Mouse (Mus musculus): ENCODE data around the gene Prr12. TPM values are rescaled to one million over a fixed set of nuclear protein-coding genes. Genes with fewer than 3 reads are reported as not detected.

Gene Prr12
- polyA plus RNA-seq, 1 experiment from 2014 or later, result 13.1 TPM

DNA sequence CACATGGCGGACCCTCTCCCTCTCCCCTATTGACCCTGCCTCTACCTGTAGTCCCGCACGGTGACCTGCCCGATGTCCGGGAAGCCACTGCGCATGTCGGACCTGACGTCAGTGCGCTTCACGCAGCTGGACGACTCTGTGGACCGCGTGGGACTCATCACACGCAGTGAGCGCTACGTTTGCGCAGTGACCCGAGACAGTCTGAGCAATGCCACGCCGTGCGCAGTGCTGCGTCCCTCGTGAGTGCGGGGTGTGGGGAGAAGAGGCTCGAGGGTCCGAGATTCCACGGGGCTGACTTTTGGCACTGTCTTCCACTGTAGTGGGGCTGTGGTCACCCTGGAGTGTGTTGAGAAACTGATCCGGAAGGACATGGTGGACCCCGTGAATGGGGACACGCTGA lies 23.8 kb upstream of the Prr12 start:
- Histone ChIP-seq H3K27ac (no peak overlapping the region), H3K9me3 (no peaks in the 10 kb centered on the region), H3K27me3 (no peaks in the 10 kb centered on the region; the same call in 1 of the 2 replicates), H3K4me3 (replicated peaks) (no peak overlapping the region), H3K4me2 (no peak overlapping the region), H3K9ac (no peak overlapping the region), H3K36me3 (replicated peaks) (peaks cover 37% of the 10 kb centered on the region), H3K4me1 (peaks cover 2% of the 10 kb centered on the region)
- ATAC-seq (ENCODE audit: low FRiP score), result no peak
- 90% methylated on average over 30 of the region's 30 CpGs for WGBS

DNA sequence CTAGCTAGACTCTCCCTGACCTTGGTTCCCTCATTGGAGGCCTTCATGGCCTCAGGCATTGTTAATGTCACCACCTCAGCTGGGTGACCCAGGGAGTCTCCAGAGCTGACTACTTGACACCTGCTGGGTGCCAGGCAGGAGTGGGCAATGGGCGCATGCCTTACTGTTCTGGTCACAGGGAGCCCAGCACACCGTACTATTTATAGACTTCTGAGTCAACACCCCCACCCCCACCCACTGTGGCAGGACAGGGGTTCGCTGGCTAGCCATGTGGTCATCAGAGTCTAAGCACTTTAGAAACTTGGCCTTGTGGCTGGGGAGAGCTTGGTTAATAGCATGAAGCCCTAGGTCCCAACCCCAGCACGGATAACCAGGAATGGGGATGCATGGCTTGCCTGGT lies 22.7 kb upstream of the Prr12 start:
- 92% methylated on average over 4 of the region's 4 CpGs for WGBS
- peaks cover 37% of the 10 kb centered on the region for H3K36me3 ChIP-seq (replicated peaks)
- H3K27me3 ChIP-seq, result no peaks in the 10 kb centered on the region; the same call in 1 of the 2 replicates
- H3K9ac ChIP-seq, result no peak overlapping the region
- H3K27ac ChIP-seq, result no peak overlapping the region
- peaks cover 2% of the 10 kb centered on the region for H3K4me1 ChIP-seq
- H3K4me3 ChIP-seq (replicated peaks), result no peak overlapping the region
- no peak for ATAC-seq (ENCODE audit: low FRiP score)
- H3K9me3 ChIP-seq, result no peaks in the 10 kb centered on the region
- no peak overlapping the region for H3K4me2 ChIP-seq

DNA sequence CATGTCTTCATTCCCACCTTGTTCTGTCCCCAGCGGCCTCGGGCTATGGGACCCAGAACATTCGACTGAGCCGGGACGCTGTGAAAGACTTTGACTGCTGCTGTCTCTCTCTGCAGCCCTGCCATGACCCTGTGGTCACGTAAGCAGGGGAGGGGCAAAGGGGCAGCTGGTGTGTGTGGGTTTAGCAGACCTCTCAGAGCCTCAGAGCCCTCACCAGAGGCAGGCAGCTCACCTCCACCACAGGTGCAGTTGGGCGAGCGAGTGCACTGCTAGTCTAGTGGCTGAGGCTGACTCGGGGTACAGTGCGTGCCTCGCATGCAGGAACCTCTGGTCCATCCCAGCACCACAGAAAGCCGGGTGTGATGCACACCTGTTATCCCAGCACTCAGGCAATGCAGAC lies 21.3 kb upstream of the Prr12 start:
- no peak overlapping the region for H3K4me3 ChIP-seq (replicated peaks)
- H3K9me3 ChIP-seq, result no peaks in the 10 kb centered on the region
- 95% methylated on average over 12 of the region's 12 CpGs for WGBS
- peaks cover 37% of the 10 kb centered on the region for H3K36me3 ChIP-seq (replicated peaks)
- ATAC-seq (ENCODE audit: low FRiP score), result no peak
- H3K27me3 ChIP-seq, result no peaks in the 10 kb centered on the region; the same call in 1 of the 2 replicates
- H3K27ac ChIP-seq, result no peak overlapping the region
- H3K9ac ChIP-seq, result 0 out of 2 replicates have a peak overlapping the region, but pooled peaks have one; percentile 12
- H3K4me2 ChIP-seq, result no peak overlapping the region
- no peaks in the 10 kb centered on the region for H3K4me1 ChIP-seq

DNA sequence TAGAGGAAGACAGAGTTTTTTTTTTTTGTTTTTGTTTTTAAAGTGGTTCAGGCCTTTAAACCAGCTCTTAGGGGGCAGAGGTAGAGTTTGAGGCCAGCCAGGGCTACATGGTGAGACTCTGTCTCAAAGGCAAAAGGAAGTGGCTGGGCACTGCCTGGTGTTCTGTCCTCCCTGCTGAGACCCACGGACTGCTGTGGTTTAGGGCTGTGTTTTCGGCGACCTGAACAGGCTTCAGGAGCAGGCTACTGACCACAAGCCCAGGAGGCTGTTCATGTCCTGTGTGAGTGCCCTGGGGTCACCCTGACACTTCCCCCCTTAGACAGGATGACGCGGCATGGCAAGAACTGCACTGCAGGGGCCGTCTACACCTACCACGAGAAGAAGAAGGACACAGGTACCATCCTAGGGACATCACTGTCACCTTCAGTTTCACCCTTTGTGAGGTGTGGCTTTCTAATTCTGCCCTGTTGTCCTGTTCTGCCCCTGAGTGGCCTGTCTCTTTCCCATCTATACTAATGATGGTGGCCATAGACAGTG lies 20.6 kb upstream of the Prr12 start:
- 82% methylated on average over 7 of the region's 7 CpGs for WGBS
- no peaks in the 10 kb centered on the region for H3K4me1 ChIP-seq
- H3K9me3 ChIP-seq, result no peaks in the 10 kb centered on the region
- H3K9ac ChIP-seq, result no peak overlapping the region
- no peak overlapping the region for H3K27ac ChIP-seq
- peaks cover 37% of the 10 kb centered on the region for H3K36me3 ChIP-seq (replicated peaks)
- H3K4me3 ChIP-seq (replicated peaks), result no peak overlapping the region
- no peak overlapping the region for H3K4me2 ChIP-seq
- H3K27me3 ChIP-seq, result no peaks in the 10 kb centered on the region; the same call in 1 of the 2 replicates
- ATAC-seq (ENCODE audit: low FRiP score), result no peak

DNA sequence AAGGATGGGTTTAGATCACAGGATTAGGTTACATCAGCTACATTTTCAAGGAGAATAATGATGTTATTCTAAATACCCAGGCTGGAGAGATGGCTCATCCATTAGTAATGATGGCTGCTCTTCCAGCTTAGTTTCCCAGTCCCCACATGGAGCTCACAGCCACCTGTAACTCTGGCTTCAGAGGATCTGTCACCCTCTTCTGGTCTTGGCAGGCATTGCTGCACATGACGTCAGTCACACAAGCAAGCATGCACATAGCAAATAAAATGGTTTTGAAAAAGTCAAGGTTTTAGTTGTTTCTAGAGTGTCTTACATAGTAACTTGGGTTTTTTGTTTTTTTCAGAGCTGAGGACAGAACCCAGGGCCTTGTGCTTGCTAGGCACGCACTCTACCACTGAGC lies 19.5 kb upstream of the Prr12 start:
- no peak overlapping the region for H3K4me2 ChIP-seq
- H3K27me3 ChIP-seq, result no peaks in the 10 kb centered on the region; the same call in 1 of the 2 replicates
- ATAC-seq (ENCODE audit: low FRiP score), result no peak
- H3K9ac ChIP-seq, result no peak overlapping the region
- no peaks in the 10 kb centered on the region for H3K4me1 ChIP-seq
- H3K27ac ChIP-seq, result no peak overlapping the region
- WGBS, result 72% methylated on average over 2 of the region's 2 CpGs
- no peaks in the 10 kb centered on the region for H3K9me3 ChIP-seq
- H3K36me3 ChIP-seq (replicated peaks), result peaks cover 34% of the 10 kb centered on the region
- H3K4me3 ChIP-seq (replicated peaks), result no peak overlapping the region

DNA sequence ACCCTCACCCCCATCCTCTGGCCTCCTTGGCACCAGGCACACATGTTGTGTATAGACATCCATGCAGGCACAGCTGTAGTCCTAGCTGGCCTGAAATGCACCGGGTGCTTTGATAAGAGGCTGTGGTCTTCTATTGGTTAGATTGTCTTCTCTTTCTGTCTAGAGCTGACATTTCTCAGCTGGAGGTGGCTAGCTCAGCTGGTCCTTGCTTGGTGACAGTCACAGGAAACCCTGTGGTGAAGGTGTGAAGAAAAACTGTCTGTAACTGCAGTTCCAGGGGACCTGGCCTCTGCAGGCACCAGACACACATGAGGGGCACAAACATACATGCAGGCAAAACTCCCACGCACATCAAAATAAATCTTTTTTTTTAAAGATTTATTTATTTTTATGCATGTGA lies 17.0 kb upstream of the Prr12 start:
- Histone ChIP-seq H3K27me3 (no peaks in the 10 kb centered on the region; the same call in 1 of the 2 replicates), H3K4me1 (no peaks in the 10 kb centered on the region; the same call in 1 of the 2 replicates), H3K9me3 (no peaks in the 10 kb centered on the region), H3K4me2 (no peak overlapping the region), H3K36me3 (replicated peaks) (peaks cover 10% of the 10 kb centered on the region), H3K9ac (no peak overlapping the region), H3K27ac (no peak overlapping the region), H3K4me3 (replicated peaks) (no peak overlapping the region)
- WGBS, result 97% methylated on average over 2 of the region's 2 CpGs
- ATAC-seq (ENCODE audit: low FRiP score), result no peak

DNA sequence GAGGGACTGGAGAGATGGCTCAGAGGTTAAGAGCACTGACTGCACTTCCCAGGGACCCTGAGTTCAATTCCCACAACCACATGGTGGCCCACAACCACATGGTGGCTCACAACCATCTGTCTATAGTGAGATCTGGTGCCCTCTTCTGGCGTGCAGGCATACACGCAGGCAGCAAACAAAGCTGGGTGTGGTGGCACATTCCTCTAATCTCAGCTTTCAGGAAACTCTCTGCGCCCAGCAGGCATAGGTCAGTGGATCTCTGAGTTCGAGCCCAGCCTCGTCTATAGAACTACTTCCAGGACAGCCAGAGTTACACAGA lies 15.3 kb upstream of the Prr12 start:
- H3K36me3 ChIP-seq (replicated peaks), result 0 out of 2 replicates have a peak, but pooled peaks cover 4% of the 10 kb centered on the region
- ATAC-seq (ENCODE audit: low FRiP score), result 0 out of 2 replicates have a peak, but pooled peaks have one; percentile 23
- WGBS, result 33% methylated on average over 5 of the region's 5 CpGs

DNA sequence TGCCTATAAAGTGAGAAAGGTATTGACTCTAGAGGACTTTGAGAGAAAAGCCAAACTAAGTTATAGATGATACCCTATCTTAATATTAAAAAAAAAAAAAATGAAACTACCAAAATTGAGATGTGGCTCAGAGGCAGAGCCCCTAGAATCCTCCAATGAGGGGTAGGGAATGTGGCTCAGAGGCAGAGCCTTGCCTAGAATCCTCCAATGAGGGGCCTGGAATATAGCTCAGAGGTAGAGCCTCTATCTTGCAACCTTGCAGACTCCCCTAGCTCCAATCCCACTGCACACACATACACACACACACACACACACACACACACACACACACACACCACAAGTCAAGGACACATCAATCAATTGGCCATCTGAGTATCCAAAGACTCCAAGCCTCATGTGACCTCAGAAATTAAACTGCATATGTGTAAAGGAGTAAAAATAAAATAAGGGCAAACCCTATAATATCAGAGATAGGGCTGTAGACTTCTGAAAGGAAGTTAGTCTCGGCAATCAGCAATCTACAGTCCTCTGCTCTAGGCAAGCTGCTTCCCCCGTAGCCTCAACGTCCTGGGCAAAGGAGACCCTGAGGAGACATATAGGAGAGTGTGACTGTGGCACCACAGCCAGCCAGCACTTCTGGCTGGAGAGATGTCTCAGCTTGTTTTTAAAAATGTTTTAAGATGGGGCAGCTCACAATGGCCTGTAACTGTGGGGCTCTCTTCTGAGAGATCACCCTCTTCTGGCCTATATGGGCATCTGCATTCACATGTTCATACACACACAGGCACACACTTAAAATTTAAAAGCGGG lies 14.7 kb upstream of the Prr12 start:
- no peak overlapping the region for H3K4me3 ChIP-seq (replicated peaks)
- no peak for ATAC-seq (ENCODE audit: low FRiP score)
- H3K4me1 ChIP-seq, result peaks cover 11% of the 10 kb centered on the region
- no peak overlapping the region for H3K9ac ChIP-seq
- 0 out of 2 replicates have a peak, but pooled peaks cover 4% of the 10 kb centered on the region for H3K36me3 ChIP-seq (replicated peaks)
- no peak overlapping the region for H3K4me2 ChIP-seq
- 73% methylated on average over 4 of the region's 4 CpGs for WGBS
- no peak overlapping the region for H3K27ac ChIP-seq
- no peaks in the 10 kb centered on the region for H3K27me3 ChIP-seq
- H3K9me3 ChIP-seq, result no peaks in the 10 kb centered on the region

More for the DNA sequence above, 15.3 kb upstream of the Prr12 start:
- Histone ChIP-seq H3K27ac (no peak overlapping the region), H3K9ac (no peak overlapping the region), H3K9me3 (no peaks in the 10 kb centered on the region), H3K4me2 (no peak overlapping the region), H3K4me1 (peaks cover 10% of the 10 kb centered on the region), H3K27me3 (no peaks in the 10 kb centered on the region), H3K4me3 (replicated peaks) (no peak overlapping the region)

DNA sequence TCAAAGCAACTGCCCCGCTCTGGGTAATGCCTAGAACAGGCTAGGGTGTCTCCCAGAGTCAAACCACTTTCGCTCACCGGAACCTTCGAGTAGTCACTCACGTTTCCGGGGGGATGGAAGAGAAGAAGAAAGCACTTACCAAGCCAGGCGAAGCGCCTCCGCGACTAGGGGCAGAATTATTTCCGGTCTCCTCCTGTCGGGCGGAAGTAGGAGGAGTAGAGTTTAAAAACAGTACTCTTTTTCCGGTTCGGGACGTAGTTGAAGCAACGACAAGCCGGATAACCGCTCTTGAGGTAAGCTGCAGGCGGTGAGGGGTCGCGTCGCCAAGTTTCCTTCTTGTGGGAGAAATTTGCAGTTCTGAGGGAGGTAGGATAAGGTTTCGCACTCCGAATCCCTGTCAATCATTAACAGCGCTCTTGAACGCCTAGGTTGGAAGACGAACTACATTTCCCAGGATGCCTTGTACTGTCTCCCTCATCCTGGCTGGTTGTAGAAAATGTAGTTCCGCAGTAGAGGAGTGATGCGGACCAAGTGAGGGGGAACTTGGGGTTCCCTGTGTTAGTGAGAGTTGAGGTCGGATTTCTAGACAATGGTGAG lies 9.7 kb upstream of the Prr12 start, which contains the start of the genes Nosip and Prrg2:
Nosip (plus strand) TSS at position 191 of the 597 bp plus-strand sequence.
Prrg2 (minus strand) TSS at position 439 of the 597 bp plus-strand sequence.
- peak within 1 kb of the TSS; percentile 59 for H3K9ac ChIP-seq
- ATAC-seq (ENCODE audit: low FRiP score), result peak; percentile 86
- H3K9me3 ChIP-seq, result no peaks in the 10 kb centered on the region
- peak within 1 kb of the TSS; percentile 87 for H3K27ac ChIP-seq
- H3K4me3 ChIP-seq (replicated peaks), result peak within 1 kb of the TSS; percentile 57
- under 1% methylated on average over 31 of the region's 31 CpGs for WGBS
- peaks cover 39% of the 10 kb centered on the region for H3K4me1 ChIP-seq
- H3K36me3 ChIP-seq (replicated peaks), result no peaks in the 10 kb centered on the region
- H3K4me2 ChIP-seq, result peak within 1 kb of the TSS; percentile 69
- H3K27me3 ChIP-seq, result no peaks in the 10 kb centered on the region

DNA sequence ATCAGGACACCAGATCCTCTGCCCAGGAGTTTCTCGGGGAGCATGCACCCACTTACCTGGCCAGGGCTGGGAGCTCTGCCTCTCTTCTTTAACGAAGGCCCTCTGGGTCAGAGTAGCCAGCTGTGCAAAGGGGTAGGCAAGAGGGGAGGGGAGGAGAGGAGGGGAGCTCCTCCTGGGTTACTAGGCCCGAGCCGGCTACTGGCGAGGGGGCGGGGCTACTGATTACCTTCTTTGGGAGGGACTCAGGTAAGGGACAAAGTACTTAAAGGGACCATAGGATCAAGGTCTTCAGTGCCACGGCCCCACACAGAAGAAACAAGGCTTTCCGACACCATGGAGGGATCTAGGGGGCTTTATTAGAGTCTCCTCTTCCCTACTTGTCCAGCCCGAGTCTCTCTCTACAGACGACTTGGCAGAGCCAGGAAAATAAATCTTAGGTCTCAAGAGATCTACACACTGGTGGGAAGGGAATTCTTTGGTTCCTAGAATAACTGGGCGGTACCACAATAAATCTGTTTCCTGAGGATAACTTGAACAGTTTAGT lies 8.9 kb upstream of the Prr12 start:
- peaks cover 39% of the 10 kb centered on the region for H3K4me1 ChIP-seq
- no peaks in the 10 kb centered on the region for H3K9me3 ChIP-seq
- H3K4me3 ChIP-seq (replicated peaks), result peak overlapping the region; percentile 57
- no peaks in the 10 kb centered on the region for H3K27me3 ChIP-seq
- H3K9ac ChIP-seq, result 0 out of 2 replicates have a peak overlapping the region, but pooled peaks have one; percentile 59
- no peak for ATAC-seq (ENCODE audit: low FRiP score)
- no peaks in the 10 kb centered on the region for H3K36me3 ChIP-seq (replicated peaks)
- peak overlapping the region; percentile 69 for H3K4me2 ChIP-seq
- WGBS, result 13% methylated on average over 11 of the region's 11 CpGs
- H3K27ac ChIP-seq, result 0 out of 2 replicates have a peak overlapping the region, but pooled peaks have one; percentile 37

DNA sequence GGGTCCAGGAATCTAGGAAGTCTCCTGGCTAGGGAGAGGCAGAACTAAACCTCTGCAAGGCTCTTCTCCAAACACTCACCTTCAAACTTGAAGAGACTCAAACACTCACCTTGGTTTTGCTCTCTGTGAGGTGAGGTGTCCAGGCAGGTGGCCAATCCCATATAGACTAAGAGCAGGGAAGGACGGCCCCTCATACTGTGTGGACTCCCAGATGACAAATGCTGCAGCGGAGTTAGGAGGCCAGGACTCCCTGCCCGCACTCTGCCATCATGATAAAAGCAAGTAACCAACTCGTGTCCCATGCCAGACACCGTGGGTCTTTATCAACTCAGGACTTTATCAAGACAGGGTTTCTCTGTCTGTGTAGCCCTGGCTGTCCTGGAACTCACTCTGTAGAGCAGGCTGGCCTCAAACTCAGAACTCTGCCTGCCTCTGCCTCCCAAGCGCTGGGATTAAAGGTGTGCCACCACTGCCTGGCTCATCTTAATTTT lies 8.0 kb upstream of the Prr12 start:
- Histone ChIP-seq H3K27me3 (no peaks in the 10 kb centered on the region), H3K4me3 (replicated peaks) (no peak overlapping the region), H3K4me1 (peaks cover 39% of the 10 kb centered on the region), H3K27ac (no peak overlapping the region), H3K9me3 (no peaks in the 10 kb centered on the region), H3K4me2 (no peak overlapping the region), H3K36me3 (replicated peaks) (no peaks in the 10 kb centered on the region), H3K9ac (no peak overlapping the region)
- no peak for ATAC-seq (ENCODE audit: low FRiP score)
- WGBS, result 91% methylated on average over 6 of the region's 6 CpGs

All from forebrain, embryonic 12.5 days (tissue).